Mouse (Mus musculus) limb, embryonic 14.5 days (tissue): ENCODE measurements around the gene Sept3. TPM values are rescaled to one million over a fixed set of nuclear protein-coding genes. Genes with fewer than 3 reads are reported as not detected.
A peak's percentile ranks its signal among the peaks of the same experiment; 100 is the strongest.

Source experiments
- ATAC-seq: fragments of 200-750 bp; cut with Nextera tagmentation; 2 replicates; pipeline ENCODE4 v1.8.0; 2017; ENCODE audit warnings: low read depth, moderate number of reproducible peaks, moderate TSS enrichment; ENCODE audit not compliant: low FRiP score
- DNase-seq: peaks from one replicate; pipeline ENCODE4 v3.0.0-alpha.2; 2015; ENCODE audit warnings: low spot score
- H3K27ac ChIP-seq: fragments of 300-500 bp; sonication (generic); replicated peaks from 2 replicates; pipeline ENCODE4 v1.5.1; 2014; ENCODE audit warnings: low read depth, mild to moderate bottlenecking, low read length, moderate library complexity, mixed read lengths
- H3K27me3 ChIP-seq: fragments of 300-500 bp; sonication (generic); 2 replicates; pipeline ENCODE4 v1.6.1; 2014; ENCODE audit warnings: low read length, mixed read lengths; ENCODE audit not compliant: control insufficient read depth, insufficient read depth
- H3K36me3 ChIP-seq: fragments of 300-500 bp; sonication (generic); 2 replicates; pipeline ENCODE4 v1.6.1; 2014; ENCODE audit warnings: mild to moderate bottlenecking, low read length, moderate library complexity, mixed read lengths; ENCODE audit not compliant: control insufficient read depth, insufficient read depth
- H3K4me1 ChIP-seq: fragments of 300-500 bp; sonication (generic); 2 replicates; pipeline ENCODE4 v1.6.1; 2014; ENCODE audit warnings: antibody characterized with exemption, low read length, mixed read lengths; ENCODE audit not compliant: control insufficient read depth, insufficient read depth
- H3K4me2 ChIP-seq: fragments of 300-500 bp; sonication (generic); replicated peaks from 2 replicates; pipeline ENCODE4 v1.6.1; 2014; ENCODE audit warnings: low read depth, mild to moderate bottlenecking, low read length, moderate library complexity; ENCODE audit not compliant: severe bottlenecking
- H3K4me3 ChIP-seq: fragments of 300-500 bp; sonication (generic); replicated peaks from 2 replicates; pipeline ENCODE4 v1.5.1; 2014; ENCODE audit warnings: low read length
- H3K9ac ChIP-seq: fragments of 300-500 bp; sonication (generic); 2 replicates; pipeline ENCODE4 v1.6.1; 2014; ENCODE audit warnings: mild to moderate bottlenecking, low read depth, low read length, moderate library complexity; ENCODE audit not compliant: severe bottlenecking
- H3K9me3 ChIP-seq: fragments of 300-500 bp; sonication (generic); 2 replicates; pipeline ENCODE4 v1.6.1; 2016; ENCODE audit warnings: low read length; ENCODE audit not compliant: control insufficient read depth
- POLR2A ChIP-seq: fragments of 200-500 bp; IDR thresholded peaks from 2 replicates; pipeline ENCODE4 v1.8.0; 2012; ENCODE audit warnings: inconsistent platforms, mild to moderate bottlenecking, moderate library complexity, borderline replicate concordance; ENCODE audit not compliant: insufficient read depth, insufficient read length; ENCODE audit errors: extremely low read depth
- WGBS: fragments of 180-500 bp; shearing (Covaris S2); extraction: QIAGEN DNeasy Blood & Tissue Kit; methylation state at CpG from one replicate; pipeline ENCODE4 v1.1.7; 2014; 5-methylcytosine and 5-hydroxymethylcytosine counted together
- polyA plus RNA-seq, 2 experiments: library from polyadenylated mRNA; depleted of rRNA in 1 of 2; stranded (reverse) in 1 of 2; unstranded in 1 of 2; fragments of >200 nt; fragmentation: Nextera tagmentation in 1 of 2; extraction: Ambion mirVana in 1 of 2; gene quantifications; 2 replicates each; pipeline versions ENCODE4 v1.2.1 to v1.2.3; 2012 to 2014

Gene Sept3
- polyA plus RNA-seq (2012; rRNA removed), result 23.7 and 26.6 TPM in 2 replicates
- 12.0 and 13.3 TPM in 2 replicates for polyA plus RNA-seq (2014; fragmentation: Nextera tagmentation; extraction: Ambion mirVana)

- TF ChIP-seq POLR2A, result no peak
- H3K4me1 ChIP-seq, result peaks cover 9% of the 10 kb centered on the region
- H3K4me2 ChIP-seq, result peak within 1 kb of the TSS; percentile 97
- H3K4me3 ChIP-seq, result peak within 1 kb of the TSS; percentile 61
- 0 out of 2 replicates have a peak within 1 kb of the TSS, but pooled peaks have one; percentile 19 for H3K27ac ChIP-seq
- WGBS, result 30% methylated on average over 6 of the region's 6 CpGs
- no peaks in the 10 kb centered on the region for H3K36me3 ChIP-seq
- ATAC-seq, result no peak
- peaks cover 17% of the 10 kb centered on the region for H3K27me3 ChIP-seq
- no peaks in the 10 kb centered on the region for H3K9me3 ChIP-seq
- DNase-seq, result no peak
- H3K9ac ChIP-seq, result peak within 1 kb of the TSS; percentile 73
Observed at GRCm38 (mm10) chr15:82274593-82274926, at the start of gene Sept3. Gene Sept3, plus strand, starts transcription at chr15:82274893.

GRCm38 (mm10) chr15:82225769-82226168 is 48.9 kb upstream of the Sept3 start:
- Histone ChIP-seq H3K9me3 (no peaks in the 10 kb centered on the region), H3K27ac (no peak overlapping the region), H3K4me3 (no peak overlapping the region), H3K4me1 (0 out of 2 replicates have a peak, but pooled peaks cover 4% of the 10 kb centered on the region), H3K27me3 (peaks cover 22% of the 10 kb centered on the region; the same call in 1 of the 2 replicates), H3K36me3 (no peaks in the 10 kb centered on the region), H3K9ac (no peak overlapping the region), H3K4me2 (no peak overlapping the region)
- DNase-seq, result no peak
- WGBS, result 78% methylated on average over 5 of the region's 5 CpGs
- TF ChIP-seq POLR2A, result no peak
- no peak for ATAC-seq

DNA sequence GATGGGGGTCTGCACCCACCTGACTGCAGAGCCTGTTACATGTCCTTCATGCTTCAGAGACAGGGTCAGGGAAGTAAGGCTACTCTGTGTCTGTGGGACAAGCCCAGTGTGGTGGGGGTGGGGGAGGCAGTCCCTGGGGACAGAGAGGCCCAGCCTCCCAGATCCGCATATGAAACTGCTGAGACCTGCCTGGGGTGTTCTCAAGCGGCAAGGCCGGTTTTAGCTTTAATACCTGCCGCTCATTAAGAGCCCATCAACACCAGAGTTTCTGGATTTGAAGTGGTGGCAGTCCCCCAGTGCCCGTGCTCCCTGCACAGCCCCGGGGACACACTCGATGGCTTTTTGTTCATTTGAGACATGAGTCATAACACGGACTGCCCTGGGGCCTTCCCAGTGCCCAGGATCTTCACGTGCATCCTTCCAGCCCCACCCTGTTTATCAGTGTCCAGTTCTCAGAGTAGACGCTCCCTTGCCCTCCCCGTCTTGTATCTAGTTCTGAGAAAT is 45.1 kb upstream of the Sept3 start:
- H3K9me3 ChIP-seq, result no peaks in the 10 kb centered on the region
- H3K27ac ChIP-seq, result no peak overlapping the region
- H3K9ac ChIP-seq, result no peak overlapping the region
- peaks cover 8% of the 10 kb centered on the region; the same call in 1 of the 2 replicates for H3K27me3 ChIP-seq
- H3K36me3 ChIP-seq, result no peaks in the 10 kb centered on the region
- H3K4me2 ChIP-seq, result no peak overlapping the region
- WGBS, result 34% methylated on average over 11 of the region's 11 CpGs
- ATAC-seq (no peak), DNase-seq (no peak)
- H3K4me3 ChIP-seq, result no peak overlapping the region
- no peak for TF ChIP-seq POLR2A
- no peaks in the 10 kb centered on the region for H3K4me1 ChIP-seq

DNA sequence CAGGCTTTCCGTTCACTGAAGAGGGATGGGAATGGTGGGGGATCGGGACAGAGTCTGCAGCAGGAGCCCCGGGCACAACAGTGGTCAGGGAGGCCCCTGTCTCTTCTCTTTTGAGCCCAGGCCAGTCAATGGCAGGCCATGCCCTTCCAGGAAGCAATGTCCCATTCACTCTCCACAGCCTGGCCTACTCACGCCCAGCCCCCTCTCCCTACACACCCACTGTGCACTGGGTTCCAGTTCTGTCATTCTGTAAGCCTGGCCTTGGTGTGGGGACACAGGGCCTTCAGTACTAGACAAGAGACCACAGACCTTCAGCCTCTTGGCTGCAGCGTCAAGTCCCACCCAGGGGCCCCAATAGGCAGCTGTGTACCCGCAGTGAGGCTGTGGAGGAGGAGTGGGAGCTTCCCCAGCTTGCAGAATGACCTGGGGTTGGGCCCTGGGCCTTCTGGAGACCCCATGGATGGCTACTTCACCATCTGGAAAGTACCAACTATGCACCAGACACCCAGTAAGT is 44.5 kb upstream of the Sept3 start:
- Histone ChIP-seq H3K9me3 (no peaks in the 10 kb centered on the region), H3K27ac (no peak overlapping the region), H3K4me1 (no peaks in the 10 kb centered on the region), H3K27me3 (0 out of 2 replicates have a peak, but pooled peaks cover 2% of the 10 kb centered on the region), H3K4me2 (no peak overlapping the region), H3K4me3 (no peak overlapping the region), H3K36me3 (no peaks in the 10 kb centered on the region), H3K9ac (no peak overlapping the region)
- 78% methylated on average over 6 of the region's 6 CpGs for WGBS
- DNase-seq, result no peak
- no peak for ATAC-seq
- TF ChIP-seq POLR2A, result no peak

DNA sequence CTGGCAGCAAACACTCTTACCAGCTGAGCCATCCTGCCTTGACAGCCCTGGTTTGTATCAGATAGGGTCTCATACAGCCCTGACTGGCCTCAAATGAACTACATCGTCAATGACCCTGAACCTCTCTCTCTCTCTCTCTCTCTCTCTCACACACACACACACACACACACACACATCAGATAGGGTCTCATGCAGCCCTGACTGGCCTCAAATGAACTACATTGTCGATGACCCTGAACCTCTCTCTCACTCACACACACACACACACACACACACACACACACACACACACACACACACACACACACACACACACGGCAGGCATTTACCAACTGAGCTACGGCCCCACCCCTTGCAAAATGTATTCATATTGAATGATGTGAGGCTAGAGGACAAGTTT is 43.6 kb upstream of the Sept3 start:
- 74% methylated on average over 4 of the region's 4 CpGs for whole genome bisulfite sequencing
- ATAC-seq (no peak), DNase-seq (no peak)
- H3K27ac ChIP-seq, result no peak overlapping the region
- H3K9me3 ChIP-seq, result no peaks in the 10 kb centered on the region
- H3K9ac ChIP-seq, result no peak overlapping the region
- TF ChIP-seq POLR2A, result no peak
- H3K4me3 ChIP-seq, result no peak overlapping the region
- H3K4me2 ChIP-seq, result no peak overlapping the region
- no peaks in the 10 kb centered on the region for H3K27me3 ChIP-seq
- H3K4me1 ChIP-seq, result no peaks in the 10 kb centered on the region
- H3K36me3 ChIP-seq, result no peaks in the 10 kb centered on the region
